ENCODE assay signal across 15 mouse cellular contexts in the genomic region with DNA sequence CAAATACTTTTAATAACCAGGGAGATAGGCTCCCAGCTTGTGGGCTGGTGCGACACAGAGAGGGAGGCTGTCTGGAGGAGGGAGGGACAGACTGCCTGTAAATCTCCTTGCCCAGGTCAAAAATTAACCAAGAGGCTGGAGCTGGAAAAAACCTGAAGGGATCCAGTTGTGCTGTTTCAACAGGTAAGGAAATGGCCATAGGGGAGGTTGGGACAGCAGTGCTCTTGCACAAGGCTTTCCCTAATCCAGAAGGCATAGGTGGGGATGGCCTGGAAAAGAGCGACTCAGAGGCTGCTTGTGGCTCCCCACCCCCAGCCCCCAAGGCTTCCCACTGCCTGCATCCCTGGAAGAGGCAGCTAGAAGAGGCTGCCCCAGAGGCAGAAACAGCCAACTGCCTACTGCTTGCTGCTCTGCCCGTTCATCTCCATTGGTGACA. TPM values are rescaled to one million over a fixed set of nuclear protein-coding genes. Genes with fewer than 3 reads are reported as not detected.
DNase-seq lines count a peak whose midpoint lies in the region; ATAC-seq and TF ChIP-seq lines count a peak whose summit lies in the region.
"Had no signal": no experiment of that assay in that cellular context is flagged by ENCODE, and none has a peak within 500 bp of the region (broad histone marks: within the 10 kb centered on the region; RNA-seq: fewer than 3 reads in every experiment).

No protein-coding gene starts in this region.

- H3K27ac ChIP-seq in lung, embryonic 16.5 days (ENCODE audit: low read length): peak overlapping the region; percentile 45; the same call in 1 of the 2 replicates
- peak overlapping the region; percentile 46 for H3K27ac ChIP-seq in stomach, postnatal 0 days (replicated peaks)
- H3K27ac ChIP-seq: hindbrain, embryonic 15.5 days; midbrain, embryonic 13.5 days had no signal

- 52% methylated on average over 3 of the region's 3 CpGs for WGBS in lung, embryonic 16.5 days
- WGBS in stomach, postnatal 0 days: 43% methylated on average over 3 of the region's 3 CpGs

- H3K9ac ChIP-seq in lung, embryonic 16.5 days (ENCODE audit: low read length): no peak overlapping the region
- H3K9ac ChIP-seq in stomach, postnatal 0 days (ENCODE audit: low read length): no peak overlapping the region
- H3K9ac ChIP-seq: forebrain, postnatal 0 days; hindbrain, embryonic 15.5 days; midbrain, embryonic 13.5 days had no signal

- ATAC-seq in lung, embryonic 16.5 days (ENCODE audit: low read depth): peak; percentile 23; the same call in 1 of the 2 replicates
- ATAC-seq in stomach, postnatal 0 days (ENCODE audit: low FRiP score, low TSS enrichment): peak; percentile 64
- ATAC-seq in erythroblast, adult 5-6 weeks (replicated peaks; ENCODE audit: low FRiP score, poor library complexity, severe bottlenecking): no peak

- H3K27me3 ChIP-seq in lung, embryonic 16.5 days (ENCODE audit: control insufficient read depth, insufficient read depth, low read depth, low read length): no peaks in the 10 kb centered on the region
- no peaks in the 10 kb centered on the region for H3K27me3 ChIP-seq in stomach, postnatal 0 days (ENCODE audit: control insufficient read depth, insufficient read depth, low read length)
- H3K27me3 ChIP-seq: hindbrain, embryonic 15.5 days; midbrain, embryonic 13.5 days had no signal

- no peak for DNase-seq in lung, postnatal 10 days
- DNase-seq in kidney, adult 11 months: peak; percentile 85
- peak; percentile 59 for DNase-seq in kidney, postnatal 10 days
- peak; percentile 59 for DNase-seq in stomach, postnatal 0 days (ENCODE audit: low spot score)
- no peak for DNase-seq in ovary, postnatal 36 days (ENCODE audit: low spot score)

- TF ChIP-seq CTCF in stomach, postnatal 0 days (IDR thresholded peaks at IDR 0.05; ENCODE audit: low read depth): no peak

- H3K4me2 ChIP-seq in lung, embryonic 16.5 days (ENCODE audit: low read depth, low read length): no peak overlapping the region
- no peak overlapping the region for H3K4me2 ChIP-seq in stomach, postnatal 0 days (replicated peaks; ENCODE audit: low read depth)
- H3K4me2 ChIP-seq: hindbrain, embryonic 15.5 days; midbrain, embryonic 13.5 days had no signal

- no peak for TF ChIP-seq EP300 in stomach, postnatal 0 days (optimal IDR thresholded peaks at IDR 0.05)

- no peak overlapping the region for H3K4me3 ChIP-seq in lung, embryonic 16.5 days (ENCODE audit: low read length)
- H3K4me3 ChIP-seq in stomach, postnatal 0 days (ENCODE audit: low read depth, low read length): no peak overlapping the region
- H3K4me3 ChIP-seq: hindbrain, embryonic 15.5 days; midbrain, embryonic 13.5 days had no signal

- peaks cover 31% of the 10 kb centered on the region for H3K4me1 ChIP-seq in lung, embryonic 16.5 days (replicated peaks; ENCODE audit: control insufficient read depth, insufficient read depth, low read length)
- peaks cover 4% of the 10 kb centered on the region for H3K4me1 ChIP-seq in stomach, postnatal 0 days (replicated peaks; ENCODE audit: control insufficient read depth, insufficient read depth)
- H3K4me1 ChIP-seq: hindbrain, embryonic 15.5 days; midbrain, embryonic 13.5 days had no signal

- no peaks in the 10 kb centered on the region for H3K9me3 ChIP-seq in lung, embryonic 16.5 days (ENCODE audit: control insufficient read depth, low read length)
- H3K9me3 ChIP-seq in stomach, postnatal 0 days (ENCODE audit: control insufficient read depth, low read length): no peaks in the 10 kb centered on the region
- H3K9me3 ChIP-seq: hindbrain, embryonic 15.5 days; midbrain, embryonic 13.5 days had no signal

- H3K36me3 ChIP-seq in lung, embryonic 16.5 days (ENCODE audit: control insufficient read depth, insufficient read depth, low read length): no peaks in the 10 kb centered on the region
- no peaks in the 10 kb centered on the region for H3K36me3 ChIP-seq in stomach, postnatal 0 days (ENCODE audit: control insufficient read depth, insufficient read depth, low read length)
- H3K36me3 ChIP-seq: hindbrain, embryonic 15.5 days; midbrain, embryonic 13.5 days had no signal

RNA-seq across cellular contexts. Expression of gene Ankdd1b, which starts 38.6 kb away (rescaled TPM):
- 0.13 TPM in 1 of 2 replicates, not detected in the other for polyA plus RNA-seq in lung, embryonic 16.5 days (2015; fragmentation: Nextera tagmentation; extraction: Ambion mirVana)
- polyA plus RNA-seq in stomach, postnatal 0 days (2015; fragmentation: Nextera tagmentation; extraction: Ambion mirVana): 6.8 and 7.1 TPM in 2 replicates
- total RNA-seq in erythroblast, adult 5-6 weeks (2015; ENCODE audit: low replicate concordance): not detected in 2 replicates
- total RNA-seq in erythroblast, adult 5-6 weeks (2017; ENCODE audit: low replicate concordance): not detected in 2 replicates
- total RNA-seq: forebrain, postnatal 0 days had no signal
- polyA plus RNA-seq: forebrain, postnatal 0 days; hindbrain, embryonic 15.5 days; midbrain, embryonic 13.5 days; spleen, adult 2 months had no signal

RNA-seq across cellular contexts. Expression of gene Poc5, which starts 44.3 kb away (rescaled TPM):
- polyA plus RNA-seq in lung, embryonic 16.5 days (2015; fragmentation: Nextera tagmentation; extraction: Ambion mirVana): 16.7 and 20.4 TPM in 2 replicates
- polyA plus RNA-seq in stomach, postnatal 0 days (2015; fragmentation: Nextera tagmentation; extraction: Ambion mirVana): 5.1 and 6.4 TPM in 2 replicates
- 2.1 and 19.8 TPM in 2 replicates for total RNA-seq in erythroblast, adult 5-6 weeks (2015; ENCODE audit: low replicate concordance)
- total RNA-seq in erythroblast, adult 5-6 weeks (2017; ENCODE audit: low replicate concordance): 4.9 and 9.9 TPM in 2 replicates

RNA-seq across cellular contexts. Expression of gene Gm17622, which starts 58.1 kb away (rescaled TPM):
- not detected in 2 replicates for polyA plus RNA-seq in lung, embryonic 16.5 days (2015; fragmentation: Nextera tagmentation; extraction: Ambion mirVana)
- polyA plus RNA-seq in stomach, postnatal 0 days (2015; fragmentation: Nextera tagmentation; extraction: Ambion mirVana): not detected in 2 replicates
- total RNA-seq in erythroblast, adult 5-6 weeks (2015; ENCODE audit: low replicate concordance): not detected in 2 replicates
- total RNA-seq in erythroblast, adult 5-6 weeks (2017; ENCODE audit: low replicate concordance): not detected in 2 replicates
- total RNA-seq: adrenal gland, postnatal 36 days; forebrain, postnatal 0 days; gastrocnemius, postnatal 14 days; left cerebral cortex, postnatal 25 days had no signal
- polyA plus RNA-seq: forebrain, postnatal 0 days; heart, embryonic 16.5 days; hindbrain, embryonic 15.5 days; midbrain, embryonic 13.5 days; spleen, adult 2 months had no signal

Comparison
In these comparisons a context has a peak if more than half of its experiments do, and no peak if none do; other contexts are left out.
1. DNase-seq: peak in kidney, adult 11 months (single experiment), kidney, postnatal 10 days (single experiment) and stomach, postnatal 0 days (single experiment); none in lung, postnatal 10 days (single experiment) and ovary, postnatal 36 days (single experiment).